Mouse (Mus musculus): ENCODE data around the gene Ipo11.

DNA sequence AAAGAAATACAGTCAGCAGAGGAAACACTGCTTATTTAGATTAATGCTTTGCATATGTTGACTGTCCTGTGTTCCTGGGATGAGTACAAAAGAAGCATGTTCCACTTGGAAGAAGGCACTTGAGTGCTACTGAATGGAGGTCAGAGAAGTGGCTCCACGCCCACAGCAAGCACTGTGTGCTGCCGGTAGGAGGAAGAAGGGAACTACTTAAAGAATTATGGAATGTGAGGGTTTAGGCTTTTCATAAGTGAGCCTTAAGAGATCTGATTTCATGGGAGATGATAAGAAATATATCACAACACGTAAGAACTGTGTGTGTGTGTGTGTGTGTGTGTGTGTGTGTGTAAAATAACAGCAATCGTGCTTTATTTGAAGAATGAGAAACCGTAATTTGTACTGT is 129.5 kb downstream of the Ipo11 start:
- TF ChIP-seq POLR2A (IDR thresholded peaks at IDR 0.05; ENCODE audit: control insufficient read depth, low read depth, low read length) (no peak), CTCF (IDR thresholded peaks at IDR 0.05; ENCODE audit: control insufficient read depth, insufficient read depth, insufficient replicate concordance, low read depth, low read length) (no peak)
